18 mouse cellular contexts compared by ENCODE assay signal in genomic region chr6:39805916-39806315, GRCm38 (mm10). TPM values are rescaled to one million over a fixed set of nuclear protein-coding genes. Genes with fewer than 3 reads are reported as not detected.
DNase-seq lines count a peak whose midpoint lies in the region; ATAC-seq lines count a peak whose summit lies in the region.
"Had no signal": no experiment of that assay in that cellular context is flagged by ENCODE, and none has a peak within 500 bp of the region (broad histone marks: within the 10 kb centered on the region; RNA-seq: fewer than 3 reads in every experiment).

No protein-coding gene starts in this region.

- no peak overlapping the region for H3K4me3 ChIP-seq in midbrain, embryonic 10.5 days
- no peak overlapping the region for H3K4me3 ChIP-seq in midbrain, embryonic 16.5 days (ENCODE audit: low read depth, low read length)
- H3K4me3 ChIP-seq in hindbrain, embryonic 16.5 days (ENCODE audit: low read length): no peak overlapping the region
- H3K4me3 ChIP-seq in neural tube, embryonic 15.5 days (replicated peaks): no peak overlapping the region
- H3K4me3 ChIP-seq: limb, embryonic 13.5 days had no signal

- no peaks in the 10 kb centered on the region for H3K27me3 ChIP-seq in midbrain, embryonic 10.5 days (ENCODE audit: low read depth, poor library complexity, severe bottlenecking)
- H3K27me3 ChIP-seq in midbrain, embryonic 16.5 days (ENCODE audit: control insufficient read depth, insufficient read depth, low read depth, low read length): no peaks in the 10 kb centered on the region
- no peaks in the 10 kb centered on the region for H3K27me3 ChIP-seq in hindbrain, embryonic 16.5 days (replicated peaks; ENCODE audit: control insufficient read depth, insufficient read depth, low read length)
- no peaks in the 10 kb centered on the region for H3K27me3 ChIP-seq in neural tube, embryonic 15.5 days (replicated peaks)
- H3K27me3 ChIP-seq: CH12.LX; limb, embryonic 13.5 days; Patski had no signal

- no peak for ATAC-seq in midbrain, embryonic 16.5 days
- ATAC-seq in hindbrain, embryonic 16.5 days: peak; percentile 40; the same call in 1 of the 2 replicates
- ATAC-seq in neural tube, embryonic 15.5 days (ENCODE audit: low FRiP score): peak; percentile 37; the same call in 1 of the 2 replicates
- ATAC-seq: liver, postnatal 0 days; Patski had no signal

- H3K27ac ChIP-seq in midbrain, embryonic 10.5 days (replicated peaks): 0 out of 2 replicates have a peak overlapping the region, but pooled peaks have one; percentile 28
- H3K27ac ChIP-seq in midbrain, embryonic 16.5 days (ENCODE audit: low read length): no peak overlapping the region
- H3K27ac ChIP-seq in hindbrain, embryonic 16.5 days (ENCODE audit: low read depth, low read length): peak overlapping the region; percentile 48; the same call in 1 of the 2 replicates
- peak overlapping the region; percentile 64 for H3K27ac ChIP-seq in neural tube, embryonic 15.5 days (replicated peaks)
- H3K27ac ChIP-seq: limb, embryonic 13.5 days had no signal

- no peak for DNase-seq in midbrain, embryonic 10.5 days (ENCODE audit: low spot score)
- DNase-seq in embryo, embryonic 9.5 days (ENCODE audit: extremely low spot score): peak; percentile 19
- no peak for DNase-seq in layer of hippocampus, adult 18-20 months (ENCODE audit: low spot score in 2 of 2)
- no peak for DNase-seq in ovary, postnatal 36 days (ENCODE audit: low spot score)
- DNase-seq in lung, adult 18-20 months: no peak
- DNase-seq: heart, adult 18-20 months; heart, postnatal 10 days; kidney, adult 11 months; kidney, postnatal 36 days; layer of hippocampus, postnatal 36 days; liver, postnatal 0 days; right cerebral cortex, postnatal 14 days had no signal

- H3K9me3 ChIP-seq in midbrain, embryonic 10.5 days (replicated peaks): no peaks in the 10 kb centered on the region
- H3K9me3 ChIP-seq in midbrain, embryonic 16.5 days (replicated peaks; ENCODE audit: control insufficient read depth, low read length, poor library complexity, severe bottlenecking): no peaks in the 10 kb centered on the region
- H3K9me3 ChIP-seq in hindbrain, embryonic 16.5 days (ENCODE audit: control insufficient read depth, low read length): no peaks in the 10 kb centered on the region
- no peaks in the 10 kb centered on the region for H3K9me3 ChIP-seq in neural tube, embryonic 15.5 days (replicated peaks)
- H3K9me3 ChIP-seq: limb, embryonic 13.5 days had no signal

- no peak overlapping the region for H3K9ac ChIP-seq in midbrain, embryonic 16.5 days (ENCODE audit: low read depth, low read length)
- H3K9ac ChIP-seq in hindbrain, embryonic 16.5 days (ENCODE audit: low read depth, low read length): no peak overlapping the region
- H3K9ac ChIP-seq in neural tube, embryonic 15.5 days (replicated peaks): no peak overlapping the region
- H3K9ac ChIP-seq: limb, embryonic 13.5 days; liver, postnatal 0 days had no signal

- no peak overlapping the region for H3K4me2 ChIP-seq in midbrain, embryonic 16.5 days (ENCODE audit: low read length)
- no peak overlapping the region for H3K4me2 ChIP-seq in hindbrain, embryonic 16.5 days (ENCODE audit: low read length)
- no peak overlapping the region for H3K4me2 ChIP-seq in neural tube, embryonic 15.5 days
- H3K4me2 ChIP-seq: limb, embryonic 13.5 days had no signal

- H3K36me3 ChIP-seq in midbrain, embryonic 10.5 days: peaks cover 44% of the 10 kb centered on the region
- H3K36me3 ChIP-seq in midbrain, embryonic 16.5 days (ENCODE audit: control insufficient read depth, insufficient read depth, low read length): peaks cover 6% of the 10 kb centered on the region
- H3K36me3 ChIP-seq in hindbrain, embryonic 16.5 days (ENCODE audit: control insufficient read depth, insufficient read depth, low read length): peaks cover 6% of the 10 kb centered on the region
- peaks cover 9% of the 10 kb centered on the region for H3K36me3 ChIP-seq in neural tube, embryonic 15.5 days

- 66% methylated on average over 3 of the region's 3 CpGs for WGBS in midbrain, embryonic 10.5 days
- 35% methylated on average over 3 of the region's 3 CpGs for WGBS in midbrain, embryonic 16.5 days
- 13% methylated on average over 3 of the region's 3 CpGs for WGBS in hindbrain, embryonic 16.5 days
- 17% methylated on average over 3 of the region's 3 CpGs for WGBS in neural tube, embryonic 15.5 days

- peaks cover 27% of the 10 kb centered on the region for H3K4me1 ChIP-seq in midbrain, embryonic 10.5 days
- H3K4me1 ChIP-seq in midbrain, embryonic 16.5 days (ENCODE audit: control insufficient read depth, insufficient read depth, low read length): peaks cover 3% of the 10 kb centered on the region; the same call in 1 of the 2 replicates
- peaks cover 3% of the 10 kb centered on the region for H3K4me1 ChIP-seq in hindbrain, embryonic 16.5 days (ENCODE audit: control insufficient read depth, insufficient read depth, low read depth, low read length)
- peaks cover 13% of the 10 kb centered on the region; the same call in 1 of the 2 replicates for H3K4me1 ChIP-seq in neural tube, embryonic 15.5 days

RNA-seq across cellular contexts. Expression of gene Mrps33, which starts 4.9 kb away (rescaled TPM):
- polyA plus RNA-seq in midbrain, embryonic 10.5 days (2016; fragmentation: Nextera tagmentation; extraction: Ambion mirVana): 232 TPM in 2 replicates
- polyA plus RNA-seq in midbrain, embryonic 16.5 days (2015; fragmentation: Nextera tagmentation; extraction: Ambion mirVana): 156 and 164 TPM in 2 replicates
- polyA plus RNA-seq in hindbrain, embryonic 16.5 days (2015; fragmentation: Nextera tagmentation; extraction: Ambion mirVana): 156 and 166 TPM in 2 replicates
- polyA plus RNA-seq in neural tube, embryonic 15.5 days (2015; fragmentation: Nextera tagmentation; extraction: Ambion mirVana): 170 and 195 TPM in 2 replicates
- 100 to 1,000 TPM; 112 to 117 TPM for total RNA-seq in layer of hippocampus, adult 18-20 months (2021)
